Mouse (Mus musculus) ES-E14 (cell line): Measurements from ENCODE around the gene Snrpg. TPM values are rescaled to one million over a fixed set of nuclear protein-coding genes. Genes with fewer than 3 reads are reported as not detected.
"Not testable (repeated sequence)": the region's sequence is repeated elsewhere in the genome, so short reads cannot be mapped to it uniquely, and the experiment has no call there.

Experiments used
- DNase-seq: peaks from one replicate; pipeline ENCODE4 v3.0.0-alpha.2; 2013; ENCODE audit warnings: low read depth, low spot score
- H3K27ac ChIP-seq: 2 replicates; pipeline ENCODE4 v1.5.1; 2012; ENCODE audit warnings: low read depth, mild to moderate bottlenecking, low read length, moderate library complexity, mixed read lengths; ENCODE audit not compliant: poor library complexity, insufficient read depth, severe bottlenecking
- H3K36me3 ChIP-seq: 2 replicates; pipeline ENCODE4 v1.6.1; 2012; ENCODE audit warnings: mild to moderate bottlenecking, low read length, moderate library complexity, mixed read lengths; ENCODE audit not compliant: control insufficient read depth, poor library complexity, insufficient read depth, severe bottlenecking
- H3K4me1 ChIP-seq, 2 experiments: fragments of 150-350 bp in 1 of 2; sonication (generic) in 1 of 2; 2 replicates each; pipeline ENCODE4 v1.6.1; 2012; ENCODE audit warnings: low read length in 2 of 2, mild to moderate bottlenecking in 1 of 2, mixed read lengths in 1 of 2; ENCODE audit not compliant: control insufficient read depth in 2 of 2, insufficient read depth in 2 of 2, poor library complexity in 1 of 2
- H3K4me3 ChIP-seq, 2 experiments: fragments of 150-350 bp in 1 of 2; sonication (generic) in 1 of 2; 2 replicates each; pipeline ENCODE4 v1.5.1; 2012; ENCODE audit warnings: low read length in 2 of 2, low read depth in 1 of 2, mild to moderate bottlenecking in 1 of 2, mixed read lengths in 1 of 2; ENCODE audit not compliant: insufficient read depth in 1 of 2, poor library complexity in 1 of 2, severe bottlenecking in 1 of 2
- H3K9ac ChIP-seq: 2 replicates; pipeline ENCODE4 v1.6.1; 2012; ENCODE audit warnings: low read depth, mild to moderate bottlenecking, low read length, mixed read lengths; ENCODE audit not compliant: poor library complexity, insufficient read depth, severe bottlenecking
- H3K9me3 ChIP-seq: fragments of 150-350 bp; sonication (generic); 2 replicates; pipeline ENCODE4 v1.6.1; 2012; ENCODE audit warnings: low read depth, mild to moderate bottlenecking, low read length; ENCODE audit not compliant: control insufficient read depth, insufficient read depth
- CHD2 ChIP-seq: IDR thresholded peaks from 2 replicates; pipeline ENCODE4 v1.6.1; 2014; ENCODE audit warnings: mild to moderate bottlenecking, low read depth, low read length, inconsistent platforms
- HCFC1 ChIP-seq: IDR thresholded peaks from 2 replicates; pipeline ENCODE4 v1.6.1; 2012; ENCODE audit warnings: low read length, inconsistent platforms, borderline replicate concordance; ENCODE audit not compliant: insufficient read depth
- MAFK ChIP-seq: IDR thresholded peaks from 2 replicates; pipeline ENCODE4 v1.6.1; 2014; ENCODE audit warnings: mild to moderate bottlenecking, low read depth, low read length, inconsistent platforms; ENCODE audit not compliant: insufficient read depth
- ZC3H11A ChIP-seq: IDR thresholded peaks from 2 replicates; pipeline ENCODE4 v1.6.1; 2012; ENCODE audit warnings: low read depth, mild to moderate bottlenecking, inconsistent platforms, low read length, borderline replicate concordance
- ZNF384 ChIP-seq: IDR thresholded peaks from 2 replicates; pipeline ENCODE4 v1.6.1; 2012; ENCODE audit warnings: low read depth, low read length, inconsistent platforms
- in situ Hi-C, 2 experiments: fragments of 600-800 bp; cut with MboI; formaldehyde crosslinking; loops; one replicate each; pipeline ENCODE4 v1.15.1; 2025; ENCODE audit warnings: low sequenced_read_pairs in 2 of 2, inconsistent platforms in 1 of 2; ENCODE audit not compliant: unreplicated experiment in 2 of 2
- total RNA-seq: library from RNA; depleted of rRNA; stranded (reverse); fragments of 300-350 nt; gene quantifications from 2 replicates; pipeline ENCODE4 v1.2.3, GENCODE M21; 2012

The Snrpg gene
- total RNA-seq, 1 experiment: 672 TPM

- Histone ChIP-seq H3K9me3 (no peaks in the 10 kb centered on the region), H3K4me3 (peak overlapping the region; percentile 83 to 86), H3K9ac (peak overlapping the region; percentile 99), H3K27ac (peak overlapping the region; percentile 51), H3K36me3 (peaks cover 16% of the 10 kb centered on the region), H3K4me1 (peaks cover 0 to 11% of the 10 kb centered on the region in 2 experiments; a peak in 1 of 4 replicates)
- in situ Hi-C loops: loop anchor here in 1 of 2 experiments (25.0 kb wide), 1 partner anchor 234 kb away; no protein-coding TSS in a partner anchor
- TF ChIP-seq HCFC1: peak; percentile 74
- no peak for TF ChIP-seq MAFK
- TF ChIP-seq CHD2: peak; percentile 97
- peak; percentile 92 for DNase-seq
Observed at GRCm38 (mm10) chr6:86371340-86371911, 322 bp downstream of the Snrpg start.

GRCm38 (mm10) chr6:86371950-86372516, 929 bp downstream of the Snrpg start:
- H3K9me3 ChIP-seq: no peaks in the 10 kb centered on the region
- H3K36me3 ChIP-seq: peaks cover 19% of the 10 kb centered on the region
- TF ChIP-seq ZC3H11A: no peak
- peak overlapping the region; percentile 83 to 86 for H3K4me3 ChIP-seq
- peak overlapping the region; percentile 99 for H3K9ac ChIP-seq
- in situ Hi-C loops: loop anchor here in 1 of 2 experiments (25.0 kb wide), 1 partner anchor 235 kb away; no protein-coding TSS in a partner anchor
- no peak for DNase-seq
- peaks cover 0 to 9% of the 10 kb centered on the region in 2 experiments; a peak in 1 of 4 replicates for H3K4me1 ChIP-seq
- H3K27ac ChIP-seq: no peak overlapping the region; the same call in 1 of the 2 replicates

- H3K9me3 ChIP-seq: no peaks in the 10 kb centered on the region
Observed at GRCm38 (mm10) chr6:86373556-86373955, 2.5 kb downstream of the Snrpg start.

GRCm38 (mm10) chr6:86378341-86378740, 7.2 kb downstream of the Snrpg start:
- no peak overlapping the region for H3K27ac ChIP-seq
- no peak overlapping the region for H3K4me3 ChIP-seq
- no peaks in the 10 kb centered on the region for H3K9me3 ChIP-seq
- TF ChIP-seq MAFK (no peak), CHD2 (no peak), ZNF384 (no peak), HCFC1 (no peak), ZC3H11A (no peak)
- H3K4me1 ChIP-seq: peaks cover 0 to 6% of the 10 kb centered on the region in 2 experiments; a peak in 1 of 4 replicates
- H3K36me3 ChIP-seq: peaks cover 22% of the 10 kb centered on the region
- in situ Hi-C loops: no loop called here
- no peak for DNase-seq
- no peak overlapping the region for H3K9ac ChIP-seq

More at GRCm38 (mm10) chr6:86373556-86373955, 2.5 kb downstream of the Snrpg start:
- in situ Hi-C loops: loop anchor here in 1 of 2 experiments (25.0 kb wide), 1 partner anchor 236 kb away; no protein-coding TSS in a partner anchor
- Histone ChIP-seq H3K27ac (no peak overlapping the region), H3K4me1 (peaks cover 0 to 9% of the 10 kb centered on the region in 2 experiments; a peak in 1 of 4 replicates), H3K36me3 (peaks cover 24% of the 10 kb centered on the region), H3K4me3 (peak overlapping the region in 1 of 2 experiments; percentile 20; a peak in 1 of 4 replicates), H3K9ac (peak overlapping the region; percentile 26; the same call in 1 of the 2 replicates)
- TF ChIP-seq MAFK: no peak
- no peak for TF ChIP-seq CHD2
- TF ChIP-seq ZC3H11A: no peak
- no peak for TF ChIP-seq ZNF384
- no peak for TF ChIP-seq HCFC1
- DNase-seq: no peak

- H3K9me3 ChIP-seq, DNase-seq, H3K9ac ChIP-seq, H3K4me3 ChIP-seq, in situ Hi-C loops, H3K27ac ChIP-seq, H3K4me1 ChIP-seq: not testable (repeated sequence)
- H3K36me3 ChIP-seq: peaks cover 20% of the 10 kb centered on the region
Observed at GRCm38 (mm10) chr6:86380112-86380511, 9.0 kb downstream of the Snrpg start.
